Mouse (Mus musculus): ENCODE results near the gene Defb45.

Defb45 gene

DNA sequence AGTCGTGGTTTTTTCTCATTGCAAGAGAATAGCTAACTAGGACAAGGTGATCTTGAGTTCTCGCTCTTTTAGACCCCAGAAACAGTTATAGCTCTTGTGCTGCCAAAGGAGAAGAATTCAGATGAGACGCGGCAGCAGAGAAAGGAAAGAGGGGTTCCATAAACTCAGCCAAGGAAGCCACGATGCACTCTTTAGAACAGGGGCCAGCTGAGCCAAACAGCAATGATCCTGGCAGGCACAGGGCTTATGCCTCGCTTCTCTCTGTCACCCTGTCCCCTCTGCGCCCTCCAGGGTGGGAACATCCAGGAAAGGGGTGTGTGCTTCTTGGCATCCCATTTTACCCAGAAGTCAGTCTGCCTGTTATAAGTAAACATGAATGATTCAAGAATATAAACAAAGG is at the start of gene Defb45:
Gene Defb45, minus strand, starts transcription at position 101 of the 400 bp plus-strand sequence.
- DNase-seq (ENCODE audit: low spot score), result no peak

DNA sequence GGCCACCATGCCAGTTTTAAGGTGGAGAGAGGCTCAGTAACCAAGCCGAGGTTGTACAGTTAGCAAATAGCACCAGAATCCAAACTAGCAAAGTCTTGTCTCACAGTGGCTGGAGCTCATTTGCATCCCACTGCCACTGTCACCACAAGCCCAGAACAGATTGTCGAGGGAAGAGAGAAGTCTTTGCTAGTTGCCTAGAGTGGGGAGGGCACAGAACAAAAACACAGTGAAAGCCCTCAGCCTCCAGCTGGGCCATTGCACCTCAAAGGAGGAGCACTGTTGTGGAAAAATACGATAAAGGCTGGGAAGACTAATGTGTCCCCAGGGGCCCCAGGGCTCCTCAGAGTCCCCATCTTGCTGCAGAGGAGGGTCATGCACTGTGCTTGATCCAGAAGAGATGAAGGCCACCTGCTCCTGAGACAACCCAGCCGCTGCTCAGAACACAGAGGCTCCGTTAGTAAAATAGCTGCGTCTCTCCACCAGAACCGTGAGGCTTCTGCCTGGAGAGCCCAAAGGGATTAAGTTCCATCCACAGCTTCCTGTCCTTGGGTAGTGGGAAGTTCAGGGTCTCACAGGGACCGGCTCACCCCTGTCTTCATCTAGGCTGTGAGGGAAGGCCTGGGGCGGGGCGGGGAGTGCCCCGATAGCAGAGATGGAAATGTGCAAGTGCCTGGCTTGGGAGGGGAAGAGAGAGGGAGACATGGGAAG is 40.4 kb upstream of the Defb45 start:
- no peak for DNase-seq (ENCODE audit: low spot score)

DNA sequence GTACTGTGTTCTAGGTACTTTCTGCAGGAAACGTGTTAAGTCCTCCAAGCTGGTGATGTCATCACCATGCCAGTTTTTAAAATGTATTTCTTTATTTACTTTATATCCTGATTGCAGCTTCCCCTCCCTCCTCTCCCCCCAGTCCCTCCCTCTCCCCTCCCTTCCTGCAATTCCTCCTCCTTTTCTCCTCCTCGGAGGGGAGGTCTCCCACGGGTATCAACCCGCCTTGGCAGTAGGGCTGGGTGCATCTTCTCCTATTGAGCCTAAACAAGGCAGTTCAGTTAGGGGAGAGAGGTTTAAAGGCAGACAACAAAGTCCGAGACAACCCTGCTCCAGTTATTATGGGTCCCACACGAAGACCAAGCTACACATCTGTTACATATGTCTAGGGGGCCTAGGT is 39.7 kb upstream of the Defb45 start:
- no peak for DNase-seq (ENCODE audit: low spot score)

DNA sequence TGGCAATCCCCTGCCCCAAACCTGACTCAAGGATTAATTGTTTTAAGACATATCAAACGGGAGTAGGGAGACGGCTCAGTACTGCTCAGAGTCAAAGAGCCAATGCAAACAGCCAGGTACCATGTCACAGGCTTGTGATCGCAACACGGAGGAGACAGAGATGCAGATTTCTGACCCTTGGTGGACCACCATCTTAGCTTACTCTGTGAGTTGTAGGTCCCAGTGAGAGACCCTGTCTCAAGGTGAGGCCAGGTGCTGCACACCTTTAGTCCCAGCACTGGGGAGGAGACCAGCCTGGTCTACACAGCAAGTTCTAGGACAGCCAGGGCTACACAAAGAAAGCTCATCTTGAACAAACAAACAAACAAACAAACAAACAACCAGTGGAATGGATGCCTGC is 38.2 kb upstream of the Defb45 start:
- no peak for DNase-seq (ENCODE audit: low spot score)

- no peak for DNase-seq (ENCODE audit: low spot score)
Measured at GRCm38 (mm10) chr2:152637006-152637322, 37.8 kb upstream of the Defb45 start.

DNA sequence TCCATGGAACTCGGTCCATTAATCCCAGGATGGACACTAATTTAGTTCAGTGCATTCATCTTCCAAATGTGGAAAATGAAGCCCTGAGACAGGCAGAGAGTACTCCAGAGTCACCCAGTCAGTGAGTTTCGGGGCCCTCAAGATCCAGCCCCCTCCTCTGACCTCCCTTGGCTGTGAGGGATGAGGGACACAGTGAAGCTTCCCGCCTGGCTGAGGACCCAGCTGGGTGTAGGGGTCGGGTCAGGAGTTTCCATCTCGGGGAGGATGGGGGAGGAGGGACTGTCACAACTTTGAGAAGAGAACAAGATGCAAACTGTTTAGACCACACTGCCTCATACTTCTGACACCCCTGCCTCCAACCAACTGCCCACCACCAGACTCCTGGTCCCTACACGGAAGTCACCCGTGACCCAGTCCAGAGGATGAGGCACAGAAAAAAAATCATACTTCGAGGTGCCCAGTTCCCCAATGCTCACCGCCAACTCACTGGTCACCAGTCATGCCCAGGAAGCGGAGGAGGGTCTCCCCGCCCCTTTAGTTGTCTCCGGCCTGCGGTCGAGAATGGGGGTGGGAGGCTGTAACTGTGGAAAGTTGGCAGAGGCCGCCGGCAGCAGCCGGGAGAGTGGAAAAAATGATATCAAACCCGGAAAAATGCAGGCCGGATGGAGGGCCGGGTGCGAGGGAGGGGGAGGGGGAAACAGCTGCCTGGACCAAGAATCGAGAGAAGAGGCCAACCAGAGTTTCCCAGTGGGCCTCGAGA is 37.2 kb upstream of the Defb45 start:
- DNase-seq (ENCODE audit: low spot score), result no peak

- DNase-seq (ENCODE audit: low spot score), result no peak
Measured at GRCm38 (mm10) chr2:152634311-152634710, 35.1 kb upstream of the Defb45 start.

GRCm38 (mm10) chr2:152633334-152633733 is 34.1 kb upstream of the Defb45 start:
- no peak for DNase-seq (ENCODE audit: low spot score)

- DNase-seq (ENCODE audit: low spot score), result no peak
Measured at GRCm38 (mm10) chr2:152629904-152630303, 30.7 kb upstream of the Defb45 start.

- DNase-seq (ENCODE audit: low spot score), result no peak
Measured at GRCm38 (mm10) chr2:152629239-152629638, 30.0 kb upstream of the Defb45 start.

GRCm38 (mm10) chr2:152628066-152628465 is 28.9 kb upstream of the Defb45 start:
- DNase-seq (ENCODE audit: low spot score), result no peak

DNA sequence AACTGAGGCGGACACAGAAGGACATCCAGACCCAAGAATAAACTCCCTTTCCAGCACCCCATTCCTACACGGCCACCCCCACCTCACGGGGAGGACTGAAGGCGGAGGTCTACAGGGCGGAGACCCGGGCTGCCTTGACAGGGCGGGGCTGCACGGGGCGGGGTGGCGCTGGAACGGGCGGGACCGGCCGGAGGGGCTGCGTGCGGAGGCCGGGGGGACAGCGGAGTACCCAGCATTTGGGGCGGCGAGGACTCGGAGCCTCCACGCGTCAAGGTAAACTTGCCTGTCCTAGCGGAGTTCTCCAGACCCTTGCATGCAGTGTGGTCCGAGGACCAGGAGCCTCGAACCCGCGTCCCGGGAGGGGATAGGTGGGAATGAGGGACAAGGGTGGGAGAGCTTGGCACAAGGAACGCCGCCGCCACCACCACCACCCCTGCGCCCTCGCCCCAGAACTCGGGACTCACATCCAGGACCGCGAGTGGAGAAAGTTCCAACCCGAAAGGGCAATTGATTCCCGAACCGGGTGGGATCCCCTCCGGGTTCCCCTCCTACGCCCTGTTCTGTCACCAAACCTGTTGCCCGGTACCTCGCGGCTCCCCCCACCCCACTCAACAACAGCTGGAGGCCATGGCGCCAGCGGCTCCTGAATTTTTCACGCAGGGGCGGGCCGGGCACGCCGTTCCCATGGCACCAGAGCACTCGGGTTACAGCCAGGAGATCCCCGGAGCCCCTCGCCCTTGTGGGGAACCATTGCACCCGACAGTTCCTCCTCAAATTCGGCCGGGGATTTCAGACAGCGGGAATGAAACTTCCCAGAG is 27.8 kb upstream of the Defb45 start, which contains the start of gene Rem1:
Gene Rem1, plus strand, starts transcription at position 178 of the 818 bp plus-strand sequence.
- DNase-seq (ENCODE audit: low spot score), result no peak

GRCm38 (mm10) chr2:152625256-152625655 is 26.1 kb upstream of the Defb45 start:
- DNase-seq (ENCODE audit: low spot score), result no peak

DNA sequence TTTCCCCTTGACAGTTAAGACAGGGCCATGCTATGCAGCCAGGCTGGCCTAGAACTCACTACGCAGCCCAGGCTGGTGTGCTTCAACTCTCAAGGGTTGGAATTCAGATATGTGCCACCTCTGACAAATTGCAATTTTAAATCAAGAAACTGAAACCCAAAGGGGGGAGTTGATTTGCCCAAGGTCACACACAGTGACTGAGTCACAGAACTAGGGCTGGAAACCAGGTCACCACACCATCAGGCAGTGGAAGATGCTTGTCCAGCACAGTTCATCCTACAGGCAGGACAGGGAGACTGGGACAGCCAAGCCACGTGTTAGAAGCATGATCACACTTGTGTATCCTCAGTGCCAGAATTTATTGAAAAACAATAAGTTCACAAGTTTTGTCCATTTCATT is 25.4 kb upstream of the Defb45 start:
- no peak for DNase-seq (ENCODE audit: low spot score)

DNA sequence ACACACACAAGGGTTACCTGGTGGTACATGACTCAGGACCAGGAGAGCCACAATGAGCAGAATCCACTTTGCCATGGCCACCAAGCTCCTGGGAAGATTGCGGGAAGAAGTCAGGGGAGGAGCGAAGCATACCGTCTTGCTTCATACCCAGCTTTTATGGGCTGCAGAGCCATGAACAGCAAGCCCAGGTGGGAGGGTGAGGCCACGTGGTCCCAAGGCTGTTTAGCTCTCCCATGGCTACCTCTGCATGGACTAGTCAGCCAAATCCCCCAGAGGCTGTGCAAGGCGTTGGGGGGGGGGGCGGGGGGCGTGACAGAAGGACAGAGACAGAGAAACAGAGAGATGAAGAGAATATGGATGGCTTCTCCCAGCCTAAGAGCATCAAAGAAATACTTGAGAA is 23.8 kb upstream of the Defb45 start, which contains the start of gene Defb25:
Gene Defb25, minus strand, starts transcription at position 101 of the 400 bp plus-strand sequence.
- no peak for DNase-seq (ENCODE audit: low spot score)

- DNase-seq (ENCODE audit: low spot score), result no peak
Measured at GRCm38 (mm10) chr2:152622151-152622550, 23.0 kb upstream of the Defb45 start.

- no peak for DNase-seq (ENCODE audit: low spot score)
Measured at GRCm38 (mm10) chr2:152620367-152621134, 21.4 kb upstream of the Defb45 start.

- no peak for DNase-seq (ENCODE audit: low spot score)
Measured at GRCm38 (mm10) chr2:152617374-152617773, 18.2 kb upstream of the Defb45 start.

- DNase-seq (ENCODE audit: low spot score), result no peak
Measured at GRCm38 (mm10) chr2:152616470-152616869, 17.3 kb upstream of the Defb45 start.

DNA sequence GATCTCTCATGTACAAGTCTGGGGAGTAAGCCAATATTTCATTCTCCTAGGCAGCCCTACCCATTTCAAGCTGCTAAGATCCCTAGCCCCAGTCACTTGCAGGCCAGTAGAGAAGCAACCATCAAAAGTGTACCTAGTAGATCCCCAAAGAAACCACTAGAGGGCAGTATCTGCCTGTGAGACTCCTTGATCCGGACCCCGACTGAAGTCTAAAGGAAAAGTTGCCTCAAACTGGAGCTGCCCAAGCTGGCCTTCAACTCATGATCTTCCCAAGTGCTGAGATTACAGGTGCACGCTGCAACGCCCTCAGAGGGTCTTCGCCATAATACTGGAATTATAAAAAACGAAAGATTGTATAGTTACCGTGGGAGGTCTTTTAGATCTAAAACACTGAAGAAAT is 16.4 kb upstream of the Defb45 start:
- DNase-seq (ENCODE audit: low spot score), result peak; percentile 32

GRCm38 (mm10) chr2:152612193-152612592 is 13.0 kb upstream of the Defb45 start:
- DNase-seq (ENCODE audit: low spot score), result no peak

DNA sequence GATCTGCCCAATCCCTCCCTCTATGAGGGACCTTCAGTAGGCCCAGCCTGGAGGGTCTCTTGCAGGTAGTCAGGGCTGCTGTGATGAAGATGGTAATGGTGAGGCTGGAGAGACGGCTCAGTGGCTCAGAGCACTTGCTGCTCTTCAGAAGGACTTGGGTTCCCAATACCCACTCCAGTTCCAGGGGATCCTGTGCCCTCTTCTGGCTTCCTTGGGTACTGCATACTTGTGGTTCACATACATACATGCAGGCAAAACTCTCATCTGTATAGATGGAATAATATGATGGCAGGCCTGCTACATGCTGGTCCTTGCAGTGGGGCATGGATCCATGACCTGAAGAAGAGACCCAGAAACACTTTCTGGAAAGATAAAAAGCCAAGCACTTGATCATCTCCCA is 9.5 kb upstream of the Defb45 start:
- DNase-seq (ENCODE audit: low spot score), result no peak
